Mouse (Mus musculus): ENCODE results near the gene Fam81b. TPM values are rescaled to one million over a fixed set of nuclear protein-coding genes. Genes with fewer than 3 reads are reported as not detected.

Gene Fam81b
- polyA plus RNA-seq, 1 experiment from 2014 or later = not detected

DNA sequence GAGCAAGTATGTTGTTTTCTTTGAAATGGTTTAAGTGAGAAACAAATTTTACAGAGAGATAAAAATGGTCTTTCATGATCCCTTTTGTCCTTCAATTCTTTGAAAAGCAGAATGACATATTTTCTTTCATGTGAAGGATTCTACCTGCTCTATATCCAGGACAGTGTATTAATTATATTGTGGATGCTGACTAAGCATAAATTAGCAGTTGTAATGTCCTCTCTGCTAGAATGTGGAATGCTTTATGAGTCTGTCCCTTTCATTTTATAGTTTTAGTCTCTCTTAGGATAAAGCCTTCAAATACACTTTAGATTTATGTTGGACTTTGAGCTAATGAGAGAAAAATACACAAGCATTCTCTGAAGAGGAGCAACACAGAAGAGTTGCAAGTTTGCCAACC, 130.6 kb downstream of the Fam81b start:
- Histone ChIP-seq H3K4me1 (ENCODE audit: control insufficient read depth, insufficient read depth, low read length) (no peaks in the 10 kb centered on the region), H3K4me2 (no peak overlapping the region), H3K9ac (ENCODE audit: low read depth, low read length) (no peak overlapping the region), H3K9me3 (replicated peaks; ENCODE audit: control insufficient read depth, low read length) (no peaks in the 10 kb centered on the region), H3K27ac (ENCODE audit: low read depth, low read length) (no peak overlapping the region), H3K36me3 (ENCODE audit: control insufficient read depth, insufficient read depth, low read length) (peaks cover 15% of the 10 kb centered on the region), H3K27me3 (ENCODE audit: control insufficient read depth, insufficient read depth, low read length) (no peaks in the 10 kb centered on the region), H3K4me3 (ENCODE audit: low read depth, low read length) (no peak overlapping the region)
- ATAC-seq (replicated peaks; ENCODE audit: insufficient number of reproducible peaks, low FRiP score, low TSS enrichment) = no peak

DNA sequence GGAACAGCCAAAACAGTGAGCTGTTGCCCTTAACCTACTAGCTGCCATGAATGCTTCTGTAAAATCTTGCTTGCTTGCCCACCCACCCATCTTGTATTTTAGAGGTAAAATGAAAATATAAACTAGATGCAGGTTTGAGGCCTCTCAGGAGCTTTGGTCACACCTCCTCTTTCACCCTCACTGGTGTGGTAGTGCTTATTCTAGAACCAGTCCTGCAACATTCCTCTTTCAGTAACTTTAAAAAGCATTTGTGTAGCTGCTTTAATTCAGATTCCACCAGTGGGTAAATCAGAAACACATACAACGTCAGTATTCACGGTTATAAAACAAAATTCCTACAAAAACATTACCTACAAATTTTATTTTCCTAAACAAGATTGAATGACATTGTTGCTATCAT, 144.3 kb downstream of the Fam81b start:
- ATAC-seq (replicated peaks; ENCODE audit: insufficient number of reproducible peaks, low FRiP score, low TSS enrichment) = no peak
- WGBS (ENCODE audit: insufficient replicate concordance) = 89% methylated on average over 2 of the region's 2 CpGs
- peaks cover 17% of the 10 kb centered on the region for H3K36me3 ChIP-seq (ENCODE audit: control insufficient read depth, insufficient read depth, low read length)
- no peak overlapping the region for H3K4me2 ChIP-seq
- no peaks in the 10 kb centered on the region for H3K4me1 ChIP-seq (ENCODE audit: control insufficient read depth, insufficient read depth, low read length)
- H3K27me3 ChIP-seq (ENCODE audit: control insufficient read depth, insufficient read depth, low read length) = no peaks in the 10 kb centered on the region
- H3K4me3 ChIP-seq (ENCODE audit: low read depth, low read length) = no peak overlapping the region
- no peaks in the 10 kb centered on the region for H3K9me3 ChIP-seq (replicated peaks; ENCODE audit: control insufficient read depth, low read length)
- H3K9ac ChIP-seq (ENCODE audit: low read depth, low read length) = no peak overlapping the region
- no peak overlapping the region for H3K27ac ChIP-seq (ENCODE audit: low read depth, low read length)

DNA sequence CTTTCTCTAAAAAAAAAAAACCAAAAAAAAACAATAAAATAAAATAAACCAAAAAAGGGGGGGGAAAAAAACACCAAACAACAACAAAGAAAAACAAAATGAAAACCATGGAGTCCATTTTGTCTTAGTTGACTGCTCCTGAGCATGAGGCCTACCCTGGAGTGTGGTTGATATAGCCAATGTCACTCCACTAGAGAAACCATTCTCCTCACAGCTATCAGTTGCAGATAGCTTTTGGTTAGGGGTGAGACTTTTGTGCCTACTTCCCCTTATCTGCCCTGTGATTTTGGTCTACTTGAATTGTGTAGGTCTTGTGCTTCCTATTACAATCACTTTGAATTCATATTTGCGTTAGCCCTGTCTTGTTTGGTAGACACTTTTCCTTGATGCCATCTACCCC, 147.4 kb downstream of the Fam81b start:
- Histone ChIP-seq H3K36me3 (ENCODE audit: control insufficient read depth, insufficient read depth, low read length) (peaks cover 14% of the 10 kb centered on the region), H3K27ac (ENCODE audit: low read depth, low read length) (no peak overlapping the region), H3K9ac (ENCODE audit: low read depth, low read length) (no peak overlapping the region), H3K27me3 (ENCODE audit: control insufficient read depth, insufficient read depth, low read length) (no peaks in the 10 kb centered on the region), H3K4me2 (no peak overlapping the region), H3K4me1 (ENCODE audit: control insufficient read depth, insufficient read depth, low read length) (no peaks in the 10 kb centered on the region), H3K9me3 (replicated peaks; ENCODE audit: control insufficient read depth, low read length) (no peaks in the 10 kb centered on the region), H3K4me3 (ENCODE audit: low read depth, low read length) (no peak overlapping the region)
- no peak for ATAC-seq (replicated peaks; ENCODE audit: insufficient number of reproducible peaks, low FRiP score, low TSS enrichment)
- WGBS (ENCODE audit: insufficient replicate concordance) = 96% methylated on average over 1 of the region's 1 CpGs

DNA sequence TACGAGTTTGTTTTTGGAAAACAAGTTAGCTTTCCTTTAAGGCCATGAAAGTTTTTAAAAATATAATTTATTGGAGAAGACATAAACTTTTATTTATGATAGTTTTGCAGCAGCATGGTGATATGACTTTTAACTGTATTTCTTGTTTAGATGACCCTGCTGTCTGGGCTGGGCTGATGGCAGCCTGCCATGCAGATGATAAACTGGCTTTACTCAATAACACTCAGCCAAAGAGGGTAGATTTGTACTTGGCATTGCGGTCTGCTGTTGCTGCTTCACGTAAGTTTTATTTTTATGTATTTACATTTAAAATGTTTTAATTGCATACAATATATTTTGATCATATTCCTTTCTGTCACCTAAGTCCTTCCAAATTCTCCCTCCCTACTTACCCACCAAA, 147.8 kb downstream of the Fam81b start:
- H3K4me2 ChIP-seq = no peak overlapping the region
- no peak overlapping the region for H3K4me3 ChIP-seq (ENCODE audit: low read depth, low read length)
- H3K4me1 ChIP-seq (ENCODE audit: control insufficient read depth, insufficient read depth, low read length) = no peaks in the 10 kb centered on the region
- peaks cover 15% of the 10 kb centered on the region for H3K36me3 ChIP-seq (ENCODE audit: control insufficient read depth, insufficient read depth, low read length)
- no peak for ATAC-seq (replicated peaks; ENCODE audit: insufficient number of reproducible peaks, low FRiP score, low TSS enrichment)
- H3K27me3 ChIP-seq (ENCODE audit: control insufficient read depth, insufficient read depth, low read length) = no peaks in the 10 kb centered on the region
- no peaks in the 10 kb centered on the region for H3K9me3 ChIP-seq (replicated peaks; ENCODE audit: control insufficient read depth, low read length)
- H3K9ac ChIP-seq (ENCODE audit: low read depth, low read length) = no peak overlapping the region
- WGBS (ENCODE audit: insufficient replicate concordance) = 90% methylated on average over 3 of the region's 3 CpGs
- no peak overlapping the region for H3K27ac ChIP-seq (ENCODE audit: low read depth, low read length)

Small RNA genes within 50 kb of the gene (microRNA-seq; reads per million reads assigned to microRNA genes)
- gene Gm24025 (ENCODE audit: borderline number of aligned reads) = not detected

Other genes starting within 250 kb of the Fam81b start
- 0.52 and 0.72 TPM in 2 replicates for gene Gpr150, start 248.1 kb downstream of the Fam81b start, polyA plus RNA-seq (2014; fragmentation: Nextera tagmentation; extraction: Ambion mirVana)
- 2.6 and 3.3 TPM in 2 replicates for gene Arsk, start 206.4 kb downstream of the Fam81b start, polyA plus RNA-seq (2014; fragmentation: Nextera tagmentation; extraction: Ambion mirVana)
- 12.7 and 14.0 TPM in 2 replicates for gene Ttc37, start 206.3 kb downstream of the Fam81b start, polyA plus RNA-seq (2014; fragmentation: Nextera tagmentation; extraction: Ambion mirVana)
- gene Mctp1, start 79.5 kb upstream of the Fam81b start, polyA plus RNA-seq (2014; fragmentation: Nextera tagmentation; extraction: Ambion mirVana) = 0.27 and 0.37 TPM in 2 replicates